Comparison of ENCODE assay signal across 8 mouse cellular contexts in the genomic region with DNA sequence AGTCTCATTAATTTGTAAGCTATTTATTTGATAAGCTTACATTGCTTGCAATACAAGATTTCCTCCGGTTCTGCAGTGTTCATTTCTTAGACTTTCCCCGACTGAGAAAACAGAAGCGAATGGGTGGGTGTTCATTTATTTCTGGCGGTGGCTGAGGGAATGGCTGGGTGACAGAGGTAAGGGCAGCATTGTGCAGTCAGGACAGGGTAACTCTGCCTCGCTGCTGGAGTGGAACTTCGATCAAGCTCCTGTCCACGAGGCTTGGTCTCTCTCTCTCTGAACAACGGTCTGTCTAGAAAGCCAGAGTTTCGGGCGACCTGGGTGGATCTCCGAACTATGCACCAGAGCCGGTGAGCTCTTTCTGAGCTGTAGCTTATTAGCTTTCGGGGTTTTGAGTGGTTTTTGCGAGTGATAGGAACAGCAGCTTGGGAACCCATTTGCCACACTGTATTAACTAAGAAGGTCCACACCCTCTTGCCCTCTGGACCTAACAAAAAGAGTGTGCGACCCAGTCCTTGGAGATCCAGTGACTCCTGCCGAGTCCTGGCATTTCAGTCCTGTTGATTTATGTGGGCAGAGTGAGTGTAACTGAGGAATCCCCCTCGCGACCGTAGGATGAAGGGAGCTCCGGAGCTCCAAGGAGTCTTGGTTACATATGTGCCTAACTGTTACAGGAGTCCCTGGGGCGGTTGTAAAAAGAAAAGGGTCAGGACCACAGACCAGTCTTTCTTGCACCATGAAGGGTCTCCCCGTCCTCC. TPM values are rescaled to one million over a fixed set of nuclear protein-coding genes. Genes with fewer than 3 reads are reported as not detected.
DNase-seq lines count a peak whose midpoint lies in the region; ATAC-seq and TF ChIP-seq lines count a peak whose summit lies in the region.

No protein-coding gene starts in this region.

- peak; percentile 4; the same call in 1 of the 2 replicates for ATAC-seq in heart, embryonic 15.5 days (replicated peaks; ENCODE audit: insufficient number of reproducible peaks, insufficient read depth, low FRiP score, low read depth)
- ATAC-seq in liver, embryonic 12.5 days, result no peak; the same call in 1 of the 2 replicates
- ATAC-seq in stomach, embryonic 14.5 days (ENCODE audit: insufficient number of reproducible peaks, insufficient read depth, low FRiP score, low read depth), result no peak; the same call in 1 of the 2 replicates

- no peak for DNase-seq in gastrocnemius, adult 2 months
- DNase-seq in gastrocnemius, postnatal 4 days (ENCODE audit: low spot score in 2 of 2), result no peak
- DNase-seq in MN1 (ENCODE audit: low spot score), result peak; percentile 16
- no peak for DNase-seq in yolk sac, embryonic 10.5 days (ENCODE audit: low spot score)
- DNase-seq in ovary, postnatal 14 days (ENCODE audit: low spot score), result no peak

- intact Hi-C loops in gastrocnemius, adult 2 months (cut with DNase I), result no loop called here

- no peaks in the 10 kb centered on the region for H3K36me3 ChIP-seq in heart, embryonic 15.5 days
- no peaks in the 10 kb centered on the region for H3K36me3 ChIP-seq in liver, embryonic 12.5 days
- H3K36me3 ChIP-seq in stomach, embryonic 14.5 days (ENCODE audit: control insufficient read depth, insufficient read depth, low read length), result no peaks in the 10 kb centered on the region

- peak overlapping the region; percentile 92 for H3K4me2 ChIP-seq in heart, embryonic 15.5 days
- H3K4me2 ChIP-seq in liver, embryonic 12.5 days, result peak overlapping the region; percentile 70
- peak overlapping the region; percentile 85 for H3K4me2 ChIP-seq in stomach, embryonic 14.5 days (replicated peaks; ENCODE audit: low read depth, low read length)

- H3K9me3 ChIP-seq in heart, embryonic 15.5 days (replicated peaks), result no peaks in the 10 kb centered on the region
- H3K9me3 ChIP-seq in liver, embryonic 12.5 days (replicated peaks), result no peaks in the 10 kb centered on the region
- H3K9me3 ChIP-seq in stomach, embryonic 14.5 days (ENCODE audit: control insufficient read depth, low read depth, low read length), result no peaks in the 10 kb centered on the region

- TF ChIP-seq CTCF in gastrocnemius, adult 2 months (IDR thresholded peaks at IDR 0.05), result no peak

- WGBS in heart, embryonic 15.5 days, result 11% methylated on average over 22 of the region's 22 CpGs
- 14% methylated on average over 22 of the region's 22 CpGs for WGBS in liver, embryonic 12.5 days (ENCODE audit: insufficient replicate concordance)
- 13% methylated on average over 22 of the region's 22 CpGs for WGBS in stomach, embryonic 14.5 days

- H3K4me3 ChIP-seq in gastrocnemius, adult 2 months, result peak overlapping the region; percentile 84
- H3K4me3 ChIP-seq in heart, embryonic 15.5 days, result peak overlapping the region; percentile 60
- peak overlapping the region; percentile 51 for H3K4me3 ChIP-seq in liver, embryonic 12.5 days
- H3K4me3 ChIP-seq in stomach, embryonic 14.5 days (ENCODE audit: low read depth, low read length), result peak overlapping the region; percentile 43

- peak overlapping the region; percentile 64 for H3K9ac ChIP-seq in heart, embryonic 15.5 days
- H3K9ac ChIP-seq in liver, embryonic 12.5 days, result 0 out of 2 replicates have a peak overlapping the region, but pooled peaks have one; percentile 1
- peak overlapping the region; percentile 47; the same call in 1 of the 2 replicates for H3K9ac ChIP-seq in stomach, embryonic 14.5 days (replicated peaks; ENCODE audit: low read depth, low read length)

- peaks cover 15% of the 10 kb centered on the region for H3K4me1 ChIP-seq in heart, embryonic 15.5 days (replicated peaks)
- peaks cover 7% of the 10 kb centered on the region; the same call in 1 of the 2 replicates for H3K4me1 ChIP-seq in liver, embryonic 12.5 days
- H3K4me1 ChIP-seq in stomach, embryonic 14.5 days (ENCODE audit: control insufficient read depth, insufficient read depth, low read length), result no peaks in the 10 kb centered on the region

- H3K27me3 ChIP-seq in heart, embryonic 15.5 days, result no peaks in the 10 kb centered on the region
- H3K27me3 ChIP-seq in liver, embryonic 12.5 days (replicated peaks), result peaks cover 38% of the 10 kb centered on the region
- H3K27me3 ChIP-seq in stomach, embryonic 14.5 days (ENCODE audit: control insufficient read depth, insufficient read depth, low read length), result no peaks in the 10 kb centered on the region

- H3K27ac ChIP-seq in gastrocnemius, adult 2 months, result peak overlapping the region; percentile 79
- H3K27ac ChIP-seq in heart, embryonic 15.5 days, result no peak overlapping the region; the same call in 1 of the 2 replicates
- H3K27ac ChIP-seq in liver, embryonic 12.5 days, result no peak overlapping the region
- H3K27ac ChIP-seq in stomach, embryonic 14.5 days (ENCODE audit: low read length), result no peak overlapping the region

RNA-seq across cellular contexts. Expression of a gene that starts 0.5 kb away (rescaled TPM):
- under 1 TPM; 0.50 to 0.99 TPM for total RNA-seq in gastrocnemius, adult 2 months (2021)
- total RNA-seq in gastrocnemius, postnatal 4 days (2021), result 1 to 10 TPM; 1.3 to 2.9 TPM
- 2.6 and 3.3 TPM in 2 replicates for polyA plus RNA-seq in heart, embryonic 15.5 days (2015; fragmentation: Nextera tagmentation; extraction: Ambion mirVana)
- polyA plus RNA-seq in liver, embryonic 12.5 days (2016; fragmentation: Nextera tagmentation; extraction: Ambion mirVana), result 0.50 and 0.94 TPM in 2 replicates
- polyA plus RNA-seq in stomach, embryonic 14.5 days (2014; fragmentation: Nextera tagmentation; extraction: Ambion mirVana), result 7.1 and 8.5 TPM in 2 replicates

RNA-seq across cellular contexts. Expression of a gene that starts 54.6 kb away (rescaled TPM):
- not detected for total RNA-seq in gastrocnemius, adult 2 months (2021)
- not detected for total RNA-seq in gastrocnemius, postnatal 4 days (2021)
- 0.53 TPM in 1 of 2 replicates, not detected in the other for polyA plus RNA-seq in heart, embryonic 15.5 days (2015; fragmentation: Nextera tagmentation; extraction: Ambion mirVana)
- polyA plus RNA-seq in liver, embryonic 12.5 days (2016; fragmentation: Nextera tagmentation; extraction: Ambion mirVana), result not detected in 2 replicates
- polyA plus RNA-seq in stomach, embryonic 14.5 days (2014; fragmentation: Nextera tagmentation; extraction: Ambion mirVana), result not detected in 2 replicates

Comparison
In these comparisons a context has a peak if more than half of its experiments do, and no peak if none do; other contexts are left out.
1. H3K9ac ChIP-seq: peak in every context shown above with its lines; median percentile 64 in heart, embryonic 15.5 days; 47 in stomach, embryonic 14.5 days; 1 in liver, embryonic 12.5 days.